Mouse (Mus musculus): ENCODE measurements at regions not wholly inside any gene's neighbourhood (a gene's known extent, or its start where the extent isn't known, plus 50 kb on each side); places are given as distances from the start of the nearest gene placed in this dataset.

DNA sequence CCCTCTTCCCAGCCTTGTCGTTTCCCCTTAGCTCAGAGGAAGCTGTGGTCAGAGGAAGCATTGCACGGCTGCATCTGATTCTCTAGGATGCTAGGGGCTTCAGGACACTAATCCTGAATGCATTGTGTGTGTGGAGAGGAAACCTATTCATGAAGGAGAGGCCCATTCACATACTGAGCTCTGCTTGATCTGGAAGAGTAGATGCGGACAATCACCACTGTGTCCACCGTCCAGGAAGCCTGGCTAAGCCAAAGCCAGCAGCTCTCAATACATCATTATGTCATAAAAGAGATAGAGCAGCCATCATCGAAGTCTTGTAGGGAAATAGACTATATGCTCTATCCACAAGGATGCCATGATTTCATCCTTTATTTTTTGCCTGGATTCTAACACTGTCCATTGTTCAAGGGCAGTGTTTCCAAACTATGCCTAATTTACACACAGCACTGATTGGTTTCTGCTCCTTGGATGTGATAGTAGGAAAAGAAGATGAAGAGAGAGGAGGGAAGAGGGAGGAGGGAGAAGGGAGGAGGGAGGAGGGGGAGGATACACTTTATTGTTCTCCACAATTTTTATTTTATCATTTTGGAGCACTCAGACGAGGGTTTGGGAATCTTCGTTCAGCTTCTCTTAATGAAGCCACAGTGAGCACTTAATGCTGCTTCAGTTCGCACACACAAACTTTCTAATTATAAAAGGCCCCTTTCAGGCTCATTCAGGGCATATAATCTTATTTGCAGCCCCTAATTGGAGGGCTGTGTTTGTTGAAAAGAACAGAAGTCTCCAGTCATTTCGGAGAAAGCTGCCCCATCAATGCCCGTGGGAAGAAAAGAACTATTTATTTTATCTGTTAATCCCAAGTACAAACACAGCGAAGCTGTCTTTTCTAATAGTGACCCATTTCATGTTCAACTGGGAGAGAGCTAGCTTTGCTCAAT is 195.0 kb downstream of the Pdgfra start:
- DNase-seq, result no peak

DNA sequence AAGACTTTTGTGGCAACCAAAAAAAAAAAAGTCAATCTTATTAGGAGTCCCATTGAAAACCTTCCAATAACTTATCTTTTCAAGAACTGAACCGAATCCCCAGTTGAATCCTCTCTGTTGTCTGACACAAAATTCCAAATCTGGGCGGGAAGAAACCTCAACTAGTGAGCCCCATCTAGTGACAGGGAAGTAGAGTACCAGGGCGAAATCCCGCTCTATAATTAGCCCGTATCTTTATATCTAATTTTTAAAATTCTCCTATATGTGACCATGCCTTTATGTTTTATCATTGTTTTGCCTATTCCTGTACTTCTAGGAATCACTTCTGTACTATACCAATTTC is 195.7 kb downstream of the Pdgfra start:
- DNase-seq, result no peak

DNA sequence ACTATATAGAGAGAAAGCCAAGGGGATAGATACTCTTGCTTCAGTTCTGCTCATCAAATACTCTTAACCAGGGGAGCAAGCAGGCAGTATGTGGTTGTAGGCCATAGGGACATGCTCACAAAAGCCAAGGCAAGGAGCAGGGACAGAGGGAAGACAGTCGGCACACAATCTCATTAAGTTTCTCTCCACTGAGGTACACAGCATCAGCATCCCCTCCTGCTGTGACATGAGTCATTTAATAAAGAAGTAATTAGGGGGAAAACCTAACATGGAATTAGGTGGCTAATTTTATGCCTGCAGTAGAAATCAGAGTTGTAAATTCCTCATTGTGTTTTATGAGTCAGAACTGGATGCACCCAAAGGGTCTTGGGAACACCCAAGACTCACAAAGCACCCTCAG is 203.2 kb downstream of the Pdgfra start:
- no peak for DNase-seq

DNA sequence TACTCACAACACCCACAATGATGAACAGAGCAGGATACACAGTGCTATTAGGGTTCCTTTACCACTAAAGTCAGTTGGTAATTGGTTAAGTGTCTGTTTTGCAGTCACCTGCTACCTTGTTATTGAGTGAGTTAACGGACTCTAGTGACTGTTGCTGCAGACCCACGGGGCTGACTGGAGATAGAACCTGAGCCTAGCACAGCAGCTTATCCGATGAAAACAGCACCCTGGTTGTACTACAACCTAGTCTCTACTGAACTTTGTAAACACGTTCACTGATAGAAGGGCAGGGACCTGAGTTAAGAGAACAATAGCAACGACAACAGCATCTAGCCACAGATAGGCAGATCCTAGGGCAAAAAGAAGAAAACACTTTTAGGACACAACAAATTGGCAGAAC is 206.8 kb downstream of the Pdgfra start:
- DNase-seq, result no peak

DNA sequence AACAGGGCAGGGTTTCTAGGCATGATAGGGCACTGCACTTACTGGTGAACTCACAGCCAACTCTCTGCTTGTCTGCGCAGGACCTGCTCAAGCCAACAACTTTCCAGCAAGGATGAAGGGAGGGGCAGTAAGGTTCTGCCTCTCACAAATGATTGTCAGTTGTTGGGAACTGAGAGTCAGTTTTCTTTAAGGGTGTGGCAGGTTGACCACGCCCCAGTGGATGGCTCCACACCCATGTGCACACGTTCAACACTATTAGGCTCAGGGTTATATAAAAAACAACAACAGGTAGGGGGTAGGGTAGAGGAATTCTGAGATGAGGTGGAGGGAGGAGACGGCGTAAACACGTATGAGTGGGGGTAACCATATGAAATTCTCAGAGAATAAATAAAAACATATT is 210.9 kb upstream of the Kit start:
- no peak for DNase-seq

DNA sequence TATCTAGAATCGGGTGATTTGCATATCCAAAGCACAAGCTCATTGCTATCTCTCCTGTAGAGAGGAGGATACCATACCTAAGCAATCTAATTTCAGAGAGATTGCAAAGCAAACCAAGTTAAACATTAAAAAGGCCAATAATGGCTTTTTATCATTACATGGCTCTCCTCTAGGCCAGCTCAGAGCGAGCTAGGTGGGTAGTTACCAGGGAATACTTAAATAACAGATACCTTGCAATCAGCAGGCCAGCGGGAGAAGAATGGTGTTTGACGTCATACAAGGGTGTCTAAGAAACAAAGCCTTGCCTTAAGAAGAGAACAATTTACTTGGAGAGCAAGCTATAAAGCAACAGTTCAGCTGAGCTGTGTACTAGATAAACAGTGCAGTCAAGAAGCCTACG is 207.4 kb upstream of the Kit start:
- no peak for DNase-seq

DNA sequence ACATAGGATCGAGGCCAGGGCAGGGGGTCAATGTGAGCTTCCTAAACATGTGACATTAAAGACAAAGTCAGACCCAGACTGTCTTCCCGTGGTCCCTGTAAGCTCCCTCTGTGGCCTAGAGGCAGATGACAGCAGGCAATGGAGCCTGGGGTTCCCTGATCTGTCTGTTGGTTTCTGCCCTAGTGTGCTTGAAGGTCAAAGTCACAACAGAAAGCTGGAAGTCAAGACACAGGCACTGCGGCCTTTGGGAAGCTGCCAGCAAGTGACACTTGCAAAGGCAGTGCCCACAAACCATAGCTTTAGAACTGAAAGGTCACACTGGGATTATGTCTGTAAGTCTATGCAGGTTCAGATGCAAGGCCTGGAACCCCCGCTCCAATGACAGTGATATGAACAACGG is 206.0 kb upstream of the Kit start:
- DNase-seq, result no peak

DNA sequence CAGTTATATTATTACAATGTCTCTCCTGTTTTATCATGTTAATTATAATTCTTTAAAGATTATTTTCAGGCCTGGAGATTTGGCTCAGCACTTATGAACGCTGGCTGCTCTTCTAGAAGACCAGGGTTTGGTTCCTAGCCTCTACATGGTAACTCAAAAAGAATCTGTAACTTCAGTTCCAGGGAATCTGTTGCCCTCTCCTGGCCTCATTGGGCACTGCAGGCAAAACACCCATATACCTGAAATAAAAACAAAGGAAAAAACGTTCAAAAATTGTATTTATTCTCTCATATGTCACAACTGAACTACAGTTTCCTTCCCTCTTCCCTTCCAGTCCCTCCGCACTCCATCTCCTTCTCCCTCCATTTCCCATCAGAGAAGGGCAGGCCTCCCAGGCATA is 201.9 kb upstream of the Kit start:
- DNase-seq, result no peak

DNA sequence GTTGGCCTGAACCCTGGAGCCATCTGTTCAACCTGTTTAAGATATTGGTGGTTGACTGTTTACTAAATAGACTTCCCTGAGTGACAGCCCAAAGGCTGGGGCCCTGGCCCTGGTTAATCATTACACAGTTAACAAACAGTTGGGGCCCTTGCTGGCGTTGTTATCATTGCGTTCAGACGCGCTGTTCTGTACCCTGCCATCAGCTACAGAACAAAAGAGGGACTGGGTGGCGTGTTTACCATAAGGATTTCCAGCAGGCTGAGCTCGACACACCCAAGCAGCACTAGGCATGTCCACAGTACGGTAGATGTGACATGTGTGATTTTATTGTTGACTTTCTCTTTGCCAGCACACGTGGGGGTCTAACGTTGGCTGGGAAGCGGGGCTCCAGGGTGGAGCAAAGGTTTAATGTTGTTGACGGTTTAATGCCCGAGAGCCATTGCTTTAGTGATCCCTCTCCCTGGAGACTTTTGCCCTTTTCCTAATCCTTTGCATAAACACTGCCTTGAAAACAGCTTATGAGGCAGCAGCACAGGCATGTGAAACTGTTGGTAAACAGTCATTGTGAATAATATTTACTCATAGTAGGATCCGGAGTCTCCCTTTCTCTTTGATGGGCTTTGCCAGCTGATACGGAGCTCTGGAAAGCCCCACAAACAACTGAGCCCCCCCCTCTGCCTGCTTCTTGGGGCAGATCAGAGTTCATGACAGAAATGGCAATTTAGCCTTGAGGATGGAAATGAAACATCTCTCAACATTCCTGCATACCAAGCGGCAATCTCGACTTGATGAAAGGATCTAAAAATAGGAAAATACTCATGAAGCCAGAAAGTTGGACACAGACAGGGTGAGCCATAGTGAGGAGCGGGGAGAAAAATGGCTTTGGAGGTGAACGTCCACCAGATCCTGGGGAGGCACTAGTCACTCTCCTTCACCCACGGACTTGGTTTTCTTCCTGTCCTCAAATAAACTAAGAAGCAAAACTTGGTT is 197.1 kb upstream of the Kit start:
- no peak for DNase-seq

DNA sequence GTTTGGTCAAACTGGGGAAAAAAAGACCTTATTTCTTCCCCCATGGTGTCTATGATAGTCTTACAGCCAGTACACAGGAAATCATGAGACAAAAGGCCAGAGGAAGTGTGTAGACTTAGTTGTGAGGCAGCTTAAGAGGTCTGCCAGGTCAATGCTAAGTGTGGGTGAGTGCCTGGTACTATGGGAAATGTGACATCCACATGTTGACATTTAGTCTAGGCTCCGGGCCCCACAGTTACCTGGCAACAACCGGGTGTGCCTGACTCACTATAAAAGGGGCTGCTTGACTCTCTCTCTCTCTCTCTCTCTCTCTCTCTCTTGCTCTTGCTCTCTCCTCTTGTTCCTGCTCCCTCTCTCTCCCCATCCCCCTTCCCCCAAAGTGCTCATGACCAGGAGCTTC is 196.1 kb upstream of the Kit start:
- no peak for DNase-seq

DNA sequence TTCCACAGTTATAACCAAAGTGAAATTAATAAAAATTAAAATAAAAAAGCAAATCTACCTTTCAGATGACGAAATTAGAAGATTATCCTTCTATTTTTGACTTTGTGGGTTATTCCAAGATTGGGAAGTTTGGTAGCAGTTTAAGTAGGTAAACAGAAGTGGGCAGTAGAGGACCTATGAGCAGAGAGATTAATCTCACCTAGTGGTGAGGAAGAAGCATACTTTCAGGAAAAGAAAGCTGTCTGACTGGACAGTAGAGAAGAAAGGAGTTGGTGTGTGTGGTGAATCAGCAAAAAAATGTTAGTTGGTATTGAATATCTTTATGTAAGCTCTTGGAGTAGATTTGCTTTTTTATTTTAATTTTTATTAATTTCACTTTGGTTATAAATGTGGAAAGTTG is 194.4 kb upstream of the Kit start:
- no peak for DNase-seq

DNA sequence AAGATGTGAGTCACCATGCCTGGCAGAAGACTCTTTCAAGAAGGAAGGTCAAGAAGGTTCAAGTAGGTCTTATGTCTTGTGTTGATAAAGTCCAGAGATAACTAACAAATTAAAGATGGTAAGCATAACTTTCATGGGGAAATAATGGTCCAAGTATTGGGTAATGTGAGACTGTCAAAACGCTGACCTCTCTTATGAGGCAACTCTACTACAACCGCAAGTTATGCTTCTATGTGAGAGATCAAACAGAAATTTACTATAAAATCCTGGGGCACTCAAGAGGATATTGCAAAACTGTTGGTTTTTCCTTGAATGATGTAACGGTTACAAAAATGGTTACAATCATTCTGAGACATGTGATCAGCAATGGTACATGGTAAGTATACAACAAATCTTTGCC is 192.6 kb upstream of the Kit start:
- no peak for DNase-seq

DNA sequence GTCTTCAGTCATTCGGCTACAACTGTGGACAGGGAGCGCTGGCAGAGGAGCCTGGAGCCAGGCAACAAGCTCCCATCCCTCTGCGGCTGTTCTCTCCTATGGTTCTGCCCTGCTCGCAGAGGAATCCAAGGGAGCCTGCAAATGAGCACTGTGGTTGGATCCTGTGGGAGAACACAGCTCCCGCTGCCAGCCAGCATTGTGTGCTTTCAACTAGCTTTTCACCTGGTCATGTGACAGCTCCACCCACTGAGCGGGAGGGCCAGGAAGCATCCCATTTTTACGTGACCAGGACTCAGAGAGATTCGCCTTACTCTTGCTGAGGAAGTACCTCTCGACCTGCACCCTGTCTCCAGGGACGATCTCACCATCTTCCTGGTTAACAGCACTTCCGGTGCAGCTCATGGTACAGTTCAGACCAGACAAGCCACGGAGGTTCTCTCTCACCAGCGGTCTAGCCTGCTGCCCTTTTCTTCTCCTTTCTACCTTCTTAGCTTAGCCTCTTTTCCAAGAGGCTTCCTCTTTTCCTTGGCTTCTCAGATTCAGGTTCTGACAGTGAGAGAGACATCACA is 186.7 kb upstream of the Kit start:
- no peak for DNase-seq

DNA sequence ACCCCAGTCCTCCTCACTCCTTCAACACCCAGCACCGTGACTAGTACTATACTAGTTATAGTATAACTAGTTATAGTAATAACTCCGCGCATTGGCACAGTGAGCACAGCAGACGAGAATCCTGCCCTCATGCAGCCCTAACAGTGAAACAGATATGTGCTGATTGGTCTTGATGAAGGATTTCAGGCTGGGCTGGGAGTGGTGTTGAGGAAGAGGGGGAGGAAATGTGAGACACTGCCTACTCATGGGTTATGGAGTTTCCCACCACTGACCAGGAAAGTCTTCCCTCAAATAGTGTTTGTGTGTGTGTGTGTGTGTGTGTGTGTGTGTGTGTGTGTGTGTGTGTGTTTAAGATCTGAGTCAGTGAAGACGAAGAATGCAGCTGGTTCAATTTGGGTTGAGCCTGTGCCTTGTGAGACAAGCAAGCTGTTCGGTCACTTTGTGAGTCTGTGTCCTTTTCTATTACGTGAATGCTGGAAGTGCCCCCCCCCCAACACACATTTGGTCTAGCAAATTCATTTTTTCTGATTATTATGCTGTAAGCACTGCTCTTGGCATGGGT is 185.9 kb upstream of the Kit start:
- no peak for DNase-seq

DNA sequence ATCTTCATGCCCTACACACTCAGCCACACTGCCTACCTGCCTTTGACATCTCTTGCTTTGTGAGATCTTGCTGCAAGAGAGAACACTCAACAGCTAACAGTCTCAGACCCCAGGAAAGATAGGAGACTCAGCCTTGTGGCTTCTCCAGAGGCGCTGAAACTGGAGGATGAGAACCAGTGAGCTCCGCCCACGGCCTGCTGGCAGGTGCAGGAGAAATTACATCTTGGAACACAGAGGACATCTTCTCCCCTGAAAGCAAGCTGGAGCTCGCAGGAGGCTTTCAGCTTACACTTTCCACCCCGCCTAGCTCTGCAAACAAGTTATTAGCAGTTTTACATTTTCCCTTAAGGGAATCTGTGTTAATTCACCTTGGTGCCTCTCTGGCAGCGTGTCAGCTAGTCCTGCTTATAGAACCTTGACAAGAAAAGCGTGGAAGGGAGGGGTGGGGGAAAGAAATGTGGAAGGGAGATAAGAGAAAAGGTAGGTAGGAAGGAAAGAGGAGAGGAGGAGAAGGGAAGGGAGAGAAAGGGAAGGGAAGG is 185.2 kb upstream of the Kit start:
- DNase-seq, result no peak

DNA sequence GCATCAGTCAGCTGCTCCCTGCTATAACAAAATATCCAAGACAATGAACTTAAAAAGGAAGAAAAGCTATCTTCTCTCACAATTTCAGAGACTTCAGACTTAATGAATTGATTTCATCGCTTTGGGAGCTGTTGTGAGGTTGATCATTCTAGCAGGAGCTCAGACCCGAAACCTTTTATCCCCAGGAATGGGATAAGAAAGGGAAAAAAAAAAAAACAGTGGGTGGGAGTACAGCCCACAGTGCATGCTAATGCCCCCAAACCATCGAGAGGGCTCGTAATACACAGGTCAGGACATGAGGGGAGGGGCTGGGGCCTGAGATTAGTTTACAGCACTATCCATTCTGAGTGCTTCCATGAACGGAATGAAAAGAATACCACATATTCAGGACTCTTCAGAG is 175.9 kb upstream of the Kit start:
- DNase-seq, result no peak

DNA sequence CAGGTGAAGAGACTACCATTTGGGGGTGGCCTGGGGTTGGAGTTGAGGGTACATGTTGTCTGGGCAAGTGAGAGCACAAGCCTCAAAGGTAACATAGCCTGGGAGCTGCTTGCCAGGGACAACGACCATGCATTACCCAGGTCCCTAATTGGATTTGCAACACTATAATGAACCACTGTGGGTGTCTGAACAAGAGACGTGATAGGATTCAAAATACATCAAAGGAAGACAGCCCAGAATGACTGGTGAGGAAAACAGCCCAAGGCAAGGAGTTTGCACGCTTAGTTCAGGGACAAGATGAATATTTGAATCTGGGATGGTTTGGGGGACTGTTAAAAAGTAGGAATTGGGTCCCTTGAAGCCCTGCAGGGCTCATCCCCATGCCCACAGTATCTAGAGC is 173.0 kb upstream of the Kit start:
- DNase-seq, result no peak

DNA sequence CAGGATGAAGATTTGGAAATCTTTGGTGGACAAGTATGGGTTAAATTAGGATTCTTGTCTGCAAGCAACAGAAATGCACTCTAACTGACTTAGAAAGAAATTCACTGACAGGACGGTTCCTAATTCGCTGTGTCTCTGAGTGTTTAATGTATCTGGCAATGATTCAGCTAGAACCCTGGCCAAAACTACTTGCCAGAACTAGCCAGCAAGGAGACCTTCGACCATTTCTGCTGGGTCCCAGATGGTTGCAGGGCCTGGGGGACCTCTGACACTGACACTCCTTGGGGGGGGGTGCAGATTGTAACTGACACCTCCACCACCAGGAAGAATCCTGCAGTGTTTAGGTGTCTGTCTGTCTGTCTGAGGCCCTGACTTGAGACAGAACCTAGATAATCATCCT is 172.1 kb upstream of the Kit start:
- DNase-seq, result no peak

DNA sequence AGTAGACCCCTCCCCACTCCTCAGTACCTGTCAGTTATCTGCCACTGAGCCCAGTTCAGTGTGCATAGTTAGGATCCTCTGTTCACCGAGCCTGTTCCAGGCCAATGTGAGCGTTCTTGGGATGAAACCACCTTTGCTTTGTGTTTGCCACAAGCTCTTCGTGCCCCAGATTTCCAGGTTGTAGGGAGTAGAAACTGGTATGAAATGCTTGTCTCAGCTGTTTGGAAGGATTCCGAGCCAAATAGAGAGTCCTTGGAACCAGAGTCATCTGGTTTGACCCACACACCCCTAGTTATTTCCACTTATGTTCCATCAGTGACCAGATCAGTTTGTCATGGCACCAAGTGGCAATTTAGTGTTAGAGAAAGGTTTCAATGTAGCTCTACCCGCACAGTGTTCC is 171.2 kb upstream of the Kit start:
- DNase-seq, result no peak

DNA sequence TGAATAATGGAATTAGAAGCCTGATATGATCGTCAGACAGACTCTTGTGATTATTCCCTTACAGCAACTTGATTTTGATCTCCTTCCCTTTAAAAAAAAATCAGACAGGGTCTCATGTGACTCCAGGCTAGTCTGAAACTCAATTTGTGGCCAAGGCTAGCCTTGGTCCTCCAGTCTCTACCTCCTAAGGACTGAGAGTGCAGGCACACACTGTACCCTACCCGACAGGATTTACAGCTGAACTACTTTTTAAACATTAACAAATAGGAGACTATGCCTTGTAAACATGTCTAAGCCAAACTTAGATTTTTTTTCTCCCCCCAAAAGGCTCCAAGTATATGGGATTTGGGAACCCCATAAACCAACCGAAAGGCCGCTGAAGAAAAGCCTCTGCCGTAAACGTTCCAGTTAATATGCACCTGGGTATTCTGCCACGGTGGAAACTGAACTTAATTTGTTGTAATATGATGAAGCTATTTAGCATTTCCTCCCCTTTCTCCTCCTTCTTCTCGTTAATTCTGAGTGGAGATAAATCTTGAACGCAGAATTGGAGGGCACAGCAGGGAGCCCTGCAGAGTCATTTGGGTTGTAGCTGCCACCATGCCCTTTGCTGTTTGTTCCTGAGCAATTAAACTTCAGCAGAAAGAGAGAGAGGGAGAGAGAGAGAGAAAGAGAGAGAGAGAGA is 170.0 kb upstream of the Kit start:
- no peak for DNase-seq

DNA sequence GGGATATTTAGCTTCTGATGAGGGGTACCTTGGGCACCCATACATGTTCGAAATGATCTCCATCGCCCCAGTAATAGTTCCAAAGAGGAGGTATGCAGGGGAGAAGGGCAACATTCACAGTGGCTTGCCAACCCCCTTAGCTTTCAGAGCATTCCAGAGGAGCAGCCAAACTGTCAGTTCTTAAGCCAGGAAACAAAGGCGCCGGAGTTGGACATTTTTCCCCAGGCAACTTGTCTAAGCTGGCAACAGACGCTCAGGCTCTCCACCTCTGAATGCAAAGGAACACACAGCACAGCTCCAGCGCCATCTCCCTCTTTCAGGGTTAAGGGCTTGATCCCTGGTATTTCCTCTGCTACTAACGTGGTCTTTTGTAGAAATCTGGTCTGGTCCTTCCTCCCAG is 169.2 kb upstream of the Kit start:
- no peak for DNase-seq

DNA sequence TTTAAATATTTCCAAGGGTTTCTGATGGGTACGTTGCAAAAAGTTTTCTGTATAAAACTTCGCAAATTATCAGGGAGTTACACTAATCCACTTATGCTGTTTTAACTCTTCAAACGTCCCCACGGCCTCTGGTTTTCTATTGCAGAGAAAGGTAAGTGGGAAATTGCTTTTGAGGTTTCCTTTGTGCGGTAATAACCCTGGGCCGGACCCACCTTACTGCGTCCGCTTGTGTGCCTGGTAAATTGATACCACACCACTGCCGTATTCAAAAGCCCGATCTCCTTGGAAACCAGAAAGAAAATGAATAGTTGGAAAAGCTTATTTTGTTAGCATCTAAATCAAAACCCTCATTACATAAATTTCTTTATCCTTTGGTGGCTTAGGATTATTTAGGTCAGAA is 167.0 kb upstream of the Kit start:
- no peak for DNase-seq
